Mouse (Mus musculus): ENCODE measurements at regions not wholly inside any gene's neighbourhood (a gene's known extent, or its start where the extent isn't known, plus 50 kb on each side); places are given as distances from the start of the nearest gene placed in this dataset.

DNA sequence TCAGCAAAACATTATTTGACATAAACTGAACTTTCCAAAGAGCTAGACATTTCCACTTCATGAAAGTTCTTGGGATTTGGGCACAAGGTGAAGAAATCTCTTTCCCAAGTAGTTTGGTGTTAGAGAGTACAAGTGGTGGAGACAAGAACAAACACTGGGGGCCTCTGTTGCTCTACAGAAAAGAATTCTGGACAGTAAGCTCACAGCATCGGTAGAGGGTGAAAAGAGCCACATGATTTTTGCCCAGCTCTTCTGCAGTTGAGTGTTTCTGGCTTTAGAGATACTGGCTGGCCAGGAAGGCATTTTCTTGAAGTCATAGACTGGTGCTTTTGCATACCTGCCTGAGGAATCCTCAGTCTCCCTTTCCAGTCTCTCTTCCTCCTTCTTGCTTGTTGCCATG lies 127.8 kb downstream of the Stk31 start:
- ATAC-seq (ENCODE audit: insufficient number of reproducible peaks, low FRiP score, low TSS enrichment), result no peak

DNA sequence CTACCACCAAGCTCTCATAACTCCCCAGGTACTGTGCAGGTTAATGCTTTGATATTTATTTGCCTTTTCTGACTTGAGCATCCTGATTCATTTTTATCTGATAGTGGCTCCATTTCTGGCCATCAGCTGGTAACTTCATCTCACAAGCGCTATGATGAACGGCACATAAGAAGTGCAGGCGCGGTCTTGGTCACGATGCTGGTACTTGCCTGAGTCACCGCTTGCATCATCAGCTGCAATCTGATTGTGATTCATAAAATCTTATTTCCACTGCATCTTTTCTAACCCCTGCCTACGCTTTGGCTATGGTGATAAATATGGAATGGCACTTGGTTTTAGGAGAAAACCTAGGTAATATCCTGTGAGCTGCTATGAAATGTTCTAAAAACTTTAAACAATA lies 128.3 kb downstream of the Stk31 start:
- no peak for ATAC-seq (ENCODE audit: insufficient number of reproducible peaks, low FRiP score, low TSS enrichment)

DNA sequence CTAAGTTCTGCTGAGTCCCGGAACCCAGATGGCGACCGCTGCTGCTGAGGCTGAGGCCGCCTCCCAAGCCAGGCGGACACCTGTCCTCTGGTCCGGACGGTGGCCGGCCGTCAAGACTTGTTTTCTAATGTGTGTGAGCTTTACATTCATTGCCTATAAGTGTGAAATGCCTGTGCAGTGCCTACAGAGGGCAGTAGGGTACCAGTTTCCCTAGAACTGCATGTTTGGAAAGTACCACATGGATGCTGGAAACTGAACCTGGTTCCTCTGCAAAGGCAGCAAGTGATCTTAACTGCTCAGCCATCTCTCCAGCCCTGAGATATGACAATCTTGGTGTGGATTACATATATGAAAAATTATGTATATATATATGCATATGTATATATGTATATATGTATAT lies 138.6 kb downstream of the Stk31 start:
- no peak for ATAC-seq (ENCODE audit: insufficient number of reproducible peaks, low FRiP score, low TSS enrichment)

DNA sequence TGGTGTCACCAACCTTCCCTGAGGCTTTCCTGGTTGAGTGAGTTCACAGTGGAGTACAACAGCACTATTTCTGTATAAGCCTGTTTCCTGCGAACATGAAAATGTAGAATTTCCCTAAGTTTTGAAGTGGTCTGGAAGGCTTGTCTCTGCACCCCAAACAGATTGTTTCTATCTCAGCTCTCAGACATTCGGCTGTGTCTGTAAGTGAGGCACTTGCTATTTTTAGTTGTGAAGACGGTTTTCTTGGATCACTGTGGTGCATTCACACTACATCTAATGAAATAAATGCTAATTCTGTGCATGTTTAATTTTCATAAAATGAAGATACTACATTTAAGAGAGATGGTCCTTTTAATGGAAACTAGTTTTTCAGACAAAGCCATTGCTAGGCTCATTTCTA lies 139.1 kb downstream of the Stk31 start:
- no peak for ATAC-seq (ENCODE audit: insufficient number of reproducible peaks, low FRiP score, low TSS enrichment)

DNA sequence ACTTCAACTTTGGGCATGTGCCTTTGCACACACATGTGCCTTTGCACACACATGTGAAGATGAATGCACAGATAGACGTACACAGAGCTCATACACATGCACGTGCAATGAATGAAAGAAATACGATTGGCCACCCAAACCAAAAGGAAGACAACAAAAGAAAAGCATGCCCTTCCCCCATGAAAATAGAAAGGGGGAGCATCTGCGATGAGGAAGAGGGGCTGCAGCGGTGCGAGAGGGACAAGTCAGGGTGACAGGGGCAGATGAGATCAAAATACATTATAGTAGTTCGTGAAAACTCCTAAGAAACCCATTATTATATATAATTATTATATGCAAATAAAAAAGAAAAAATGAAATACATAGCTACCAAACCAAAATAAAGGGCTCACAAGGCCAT lies 149.5 kb downstream of the Stk31 start:
- no peak for ATAC-seq (ENCODE audit: insufficient number of reproducible peaks, low FRiP score, low TSS enrichment)

DNA sequence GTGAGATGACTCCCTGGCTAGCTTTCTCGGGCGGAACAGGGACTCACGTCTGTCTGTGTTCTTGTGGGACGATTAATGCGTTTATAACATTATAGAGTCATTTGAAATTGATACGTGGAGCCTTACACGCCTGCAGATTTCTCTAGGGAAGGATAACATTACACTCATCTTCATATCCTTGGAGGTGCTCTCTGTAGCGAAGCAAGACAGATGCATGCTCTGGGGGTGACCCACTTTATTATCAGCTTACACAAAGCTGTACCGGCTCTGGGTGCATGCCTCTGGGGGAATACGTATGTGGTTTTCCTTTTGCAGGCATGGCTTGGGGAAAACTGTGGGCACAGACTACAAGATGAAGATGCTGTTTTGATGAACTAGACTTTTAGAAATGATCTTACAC lies 159.7 kb downstream of the Stk31 start:
- ATAC-seq (ENCODE audit: insufficient number of reproducible peaks, low FRiP score, low TSS enrichment), result no peak

DNA sequence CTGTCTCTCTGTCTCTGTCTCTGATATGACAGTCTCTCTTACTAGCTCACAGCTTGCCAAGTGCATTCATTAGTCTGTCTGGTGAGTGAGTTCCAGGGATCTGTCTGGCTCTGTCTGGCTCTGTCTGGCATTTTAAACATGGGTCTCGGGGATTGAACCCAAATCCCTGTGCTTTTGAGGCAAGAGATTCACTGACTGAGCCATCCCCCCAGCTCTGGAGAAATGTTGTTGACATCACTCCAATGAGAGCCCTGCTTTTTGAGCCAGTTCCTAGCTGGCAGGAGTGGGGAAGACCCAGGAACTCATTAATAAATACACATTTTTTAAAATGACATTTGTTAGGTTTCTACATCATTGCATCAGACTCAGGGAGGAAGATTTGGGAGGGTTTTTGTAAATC lies 163.1 kb downstream of the Stk31 start:
- ATAC-seq (ENCODE audit: insufficient number of reproducible peaks, low FRiP score, low TSS enrichment), result no peak

DNA sequence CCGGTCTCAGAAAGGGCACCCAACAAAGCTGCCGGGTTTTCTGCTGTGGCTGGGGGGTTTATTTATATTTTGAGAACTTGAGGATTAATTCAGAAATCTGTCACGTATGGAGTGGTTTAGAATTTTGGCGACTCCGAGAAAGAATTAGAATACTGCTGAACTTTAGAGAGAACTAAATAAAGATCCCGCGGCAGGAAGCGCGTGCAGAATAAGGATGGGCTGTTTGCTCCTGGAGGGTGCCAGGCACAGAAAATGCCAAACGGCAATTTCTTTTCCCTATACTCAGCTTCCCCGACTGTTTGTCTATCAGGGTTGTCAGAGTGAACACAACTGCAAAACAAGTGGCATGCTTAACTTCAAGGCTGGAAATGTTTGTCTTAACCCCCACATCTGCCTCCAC lies 163.7 kb downstream of the Stk31 start:
- ATAC-seq (ENCODE audit: insufficient number of reproducible peaks, low FRiP score, low TSS enrichment), result no peak

DNA sequence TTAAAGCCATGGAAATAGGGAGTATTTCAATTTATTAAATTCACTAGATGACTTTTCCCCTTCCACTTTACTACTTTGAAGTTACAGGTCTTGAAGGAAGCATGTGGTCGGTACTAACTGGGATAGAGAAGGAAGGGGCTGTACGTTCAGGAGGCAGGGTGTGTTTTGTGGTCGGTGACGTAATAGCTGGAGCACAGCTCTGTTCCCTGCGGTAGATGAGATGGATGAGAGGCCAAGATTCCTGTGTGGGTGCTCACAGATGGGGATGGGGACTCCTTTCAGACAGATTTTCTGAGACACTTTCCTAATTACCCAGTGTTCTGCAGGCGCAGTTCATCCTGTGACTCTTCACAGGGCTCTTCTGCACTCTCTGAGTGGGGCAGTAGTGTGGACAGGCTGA lies 182.9 kb downstream of the Stk31 start:
- no peak for ATAC-seq (ENCODE audit: insufficient number of reproducible peaks, low FRiP score, low TSS enrichment)

DNA sequence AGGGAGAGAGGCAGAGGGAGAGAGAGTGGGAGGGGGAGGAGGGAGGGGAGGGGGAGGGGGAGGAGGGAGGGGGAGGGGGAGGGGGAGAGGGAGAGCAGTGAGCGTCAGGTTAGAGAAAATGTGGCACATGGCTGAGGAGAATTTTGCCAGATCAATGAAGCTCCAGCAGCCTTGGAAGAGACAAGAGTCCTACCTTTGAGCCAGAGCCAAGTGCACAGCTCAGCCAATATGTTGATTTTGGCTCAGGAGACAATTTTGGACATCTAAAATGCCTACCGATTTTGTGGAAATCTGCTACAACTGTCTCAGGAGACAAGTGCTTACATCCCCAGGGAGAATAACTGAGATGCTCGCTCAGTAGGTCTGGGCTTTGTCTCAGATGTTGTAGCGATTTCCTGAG lies 184.3 kb downstream of the Stk31 start:
- ATAC-seq (ENCODE audit: insufficient number of reproducible peaks, low FRiP score, low TSS enrichment), result peak; percentile 64; the same call in 1 of the 2 replicates

DNA sequence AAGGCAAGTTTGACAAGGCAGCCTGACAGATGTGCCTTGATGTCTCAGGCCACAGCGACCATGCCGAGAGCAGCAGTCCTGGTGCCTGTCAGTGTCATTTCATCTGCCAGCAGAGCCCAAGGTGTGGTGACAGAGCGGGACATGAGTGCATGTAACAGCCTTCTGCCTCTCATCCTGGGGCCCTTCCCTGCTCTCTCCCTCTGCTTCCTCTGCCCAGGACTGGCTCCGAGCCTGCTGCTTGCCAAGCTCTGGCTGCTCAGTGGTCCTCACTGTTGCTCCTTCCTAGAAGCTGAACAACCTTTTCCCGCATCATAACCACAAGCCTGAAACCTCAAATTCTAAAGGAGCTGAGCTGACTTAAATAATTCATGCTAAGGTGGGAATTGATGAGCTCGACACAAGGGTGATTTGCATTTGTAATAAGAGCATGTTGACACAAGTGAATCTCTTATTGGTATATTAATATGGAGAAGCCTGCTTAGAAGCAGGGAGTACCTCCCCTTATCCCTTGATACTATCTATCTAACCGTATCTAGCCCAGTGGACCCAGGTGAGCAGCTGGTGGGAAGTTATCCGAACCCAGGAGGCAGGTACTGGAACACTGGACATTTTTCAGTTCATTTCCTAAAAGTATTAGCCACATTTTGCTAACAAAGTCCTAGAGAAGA lies 186.8 kb downstream of the Stk31 start:
- no peak for ATAC-seq (ENCODE audit: insufficient number of reproducible peaks, low FRiP score, low TSS enrichment)

DNA sequence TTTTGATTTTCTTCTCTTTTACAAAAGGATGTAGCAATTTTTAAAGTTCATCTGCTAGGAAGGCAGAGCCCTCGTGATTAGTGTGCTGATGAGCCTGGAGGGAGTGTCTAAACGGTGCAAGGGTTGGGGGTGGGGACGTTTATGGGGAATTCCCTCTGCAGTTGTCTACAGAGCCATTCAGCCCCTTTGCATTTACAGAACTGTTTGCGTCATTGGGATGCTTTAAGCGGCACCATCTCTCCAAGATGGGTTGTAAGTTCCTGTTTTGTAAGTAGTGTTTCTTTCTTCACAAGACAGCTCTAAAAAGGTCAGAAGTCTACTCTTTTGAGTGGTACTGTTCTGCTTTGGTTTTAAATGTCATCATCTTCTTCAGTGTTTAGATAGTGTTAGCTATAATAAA lies 191.1 kb downstream of the Stk31 start:
- no peak for ATAC-seq (ENCODE audit: insufficient number of reproducible peaks, low FRiP score, low TSS enrichment)

DNA sequence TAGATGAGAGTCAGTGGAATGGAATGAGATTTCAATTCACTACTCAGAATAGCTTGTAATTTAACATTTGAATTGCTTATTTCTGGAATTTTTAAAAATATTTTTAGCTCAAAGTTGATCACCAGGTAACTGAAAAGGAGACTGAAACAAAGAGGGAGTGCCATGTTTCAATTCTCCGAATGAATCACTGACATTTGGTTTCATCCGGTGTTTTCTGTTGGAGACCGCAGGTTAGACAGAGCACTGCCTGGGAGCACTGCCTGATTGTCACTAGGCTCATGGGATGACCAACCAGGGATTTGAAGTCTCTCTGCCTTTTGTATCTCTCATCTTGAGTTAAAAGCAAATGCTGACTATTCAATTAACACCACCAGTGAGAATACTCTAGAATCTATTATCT lies 193.3 kb downstream of the Stk31 start:
- ATAC-seq (ENCODE audit: insufficient number of reproducible peaks, low FRiP score, low TSS enrichment), result no peak

DNA sequence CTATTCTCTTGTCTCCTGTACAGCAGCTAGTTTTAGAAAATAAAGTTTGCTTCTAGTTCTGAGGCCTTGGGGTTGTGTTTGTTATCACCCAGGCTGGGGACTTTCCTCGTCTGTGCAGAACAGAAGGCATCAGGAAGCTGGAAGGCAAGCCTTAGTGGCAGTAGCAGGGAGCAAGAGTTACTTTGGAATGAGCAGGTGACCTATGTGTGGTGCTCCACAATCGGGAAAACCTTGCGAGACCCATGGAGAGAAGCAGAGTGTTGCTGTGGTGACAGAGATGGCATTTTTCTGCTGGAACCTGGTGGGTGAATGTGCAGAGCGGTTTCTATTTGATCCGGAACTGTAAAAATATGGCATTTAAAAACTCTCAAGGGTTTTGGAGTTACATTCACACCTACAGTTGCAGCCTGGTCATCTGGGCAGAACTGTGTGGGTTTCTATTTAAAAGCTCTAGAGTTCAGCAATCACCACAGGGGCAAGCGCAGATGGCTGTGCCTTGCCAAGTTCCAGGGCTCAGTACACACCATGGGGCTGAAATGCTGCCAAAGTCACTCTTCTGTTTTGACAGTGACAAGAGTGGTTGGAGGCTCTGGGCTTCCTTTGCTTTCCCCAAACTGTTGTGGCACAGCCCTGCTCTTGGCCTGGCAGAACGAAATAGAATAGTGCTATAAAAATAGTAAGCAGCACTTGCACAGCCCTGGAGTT lies 195.7 kb downstream of the Stk31 start:
- ATAC-seq (ENCODE audit: insufficient number of reproducible peaks, low FRiP score, low TSS enrichment), result peak; percentile 86

DNA sequence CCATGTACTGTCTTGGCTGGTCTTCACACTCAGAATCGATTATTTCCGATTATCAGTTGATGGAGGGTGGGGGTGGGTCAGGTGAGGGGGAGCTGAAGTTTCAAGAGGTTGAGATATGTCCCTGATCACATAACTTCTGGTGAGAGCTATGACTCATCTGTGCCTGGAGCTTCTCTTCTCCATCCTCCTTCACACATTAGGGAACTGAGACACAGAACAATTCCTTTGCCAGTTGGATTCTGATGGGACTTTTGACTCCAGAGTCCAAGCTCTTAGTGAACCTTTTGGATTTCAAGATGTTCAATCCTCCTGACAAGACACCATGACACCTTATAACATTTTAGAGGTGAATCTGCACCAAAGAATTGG lies 196.2 kb downstream of the Stk31 start:
- peak; percentile 37; the same call in 1 of the 2 replicates for ATAC-seq (ENCODE audit: insufficient number of reproducible peaks, low FRiP score, low TSS enrichment)

DNA sequence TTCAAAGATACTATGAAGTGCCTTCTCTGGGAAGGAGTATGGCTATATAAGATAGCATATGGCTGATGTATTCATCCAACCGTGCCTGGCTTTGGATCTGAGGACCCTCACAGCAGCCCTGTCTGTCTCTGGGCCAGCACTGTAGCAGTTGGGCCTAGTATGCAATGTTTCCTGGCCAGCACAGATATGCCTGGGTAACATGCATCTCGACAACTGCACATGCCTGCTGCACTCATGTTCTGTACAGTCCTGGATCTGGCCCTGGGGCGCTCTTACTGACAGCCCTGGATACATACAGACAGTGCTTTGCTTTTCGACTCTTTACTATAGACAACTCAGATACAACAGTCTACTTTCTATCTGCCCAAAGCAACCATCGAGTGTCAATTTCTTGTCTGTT lies 197.3 kb downstream of the Stk31 start:
- no peak for ATAC-seq (ENCODE audit: insufficient number of reproducible peaks, low FRiP score, low TSS enrichment)

DNA sequence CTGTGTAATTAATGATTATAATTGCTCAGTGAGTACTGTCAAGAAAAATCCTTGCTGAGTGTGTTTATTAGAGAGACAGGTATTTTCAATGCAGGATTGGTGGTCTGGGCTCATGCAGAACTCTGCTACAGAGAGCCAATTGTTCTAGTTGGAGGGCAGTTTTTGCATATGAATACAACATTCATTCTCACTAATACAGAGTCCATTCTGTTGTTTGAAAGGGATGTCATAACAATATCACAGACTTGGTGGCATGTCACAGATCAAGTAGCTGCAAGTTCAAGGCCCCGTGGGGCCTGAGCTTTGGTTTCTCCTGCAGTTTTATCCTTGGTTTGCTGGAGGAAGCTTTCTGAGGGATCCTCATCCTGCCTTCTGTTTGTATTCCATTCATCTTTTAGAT lies 207.8 kb downstream of the Stk31 start:
- ATAC-seq (ENCODE audit: insufficient number of reproducible peaks, low FRiP score, low TSS enrichment), result no peak

DNA sequence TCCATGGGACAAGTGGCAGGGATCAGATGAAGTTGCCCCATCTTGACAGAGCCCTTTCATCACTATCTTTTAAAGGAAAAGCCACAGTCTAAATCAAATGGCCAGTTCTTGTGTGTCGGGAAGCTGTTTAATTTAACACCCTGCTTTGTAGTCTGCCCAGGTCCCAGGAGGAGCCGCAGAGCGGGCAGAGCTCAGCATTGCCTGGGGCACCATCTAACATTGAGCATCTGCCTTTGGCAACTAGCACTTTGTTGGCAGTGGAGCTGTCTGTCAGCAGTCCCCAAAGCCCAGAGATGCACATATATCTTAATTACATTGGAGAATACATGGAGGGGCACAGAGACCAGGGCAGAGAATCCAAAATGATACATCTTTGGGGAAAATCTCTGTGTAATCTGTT lies 208.4 kb downstream of the Stk31 start:
- ATAC-seq (ENCODE audit: insufficient number of reproducible peaks, low FRiP score, low TSS enrichment), result no peak

DNA sequence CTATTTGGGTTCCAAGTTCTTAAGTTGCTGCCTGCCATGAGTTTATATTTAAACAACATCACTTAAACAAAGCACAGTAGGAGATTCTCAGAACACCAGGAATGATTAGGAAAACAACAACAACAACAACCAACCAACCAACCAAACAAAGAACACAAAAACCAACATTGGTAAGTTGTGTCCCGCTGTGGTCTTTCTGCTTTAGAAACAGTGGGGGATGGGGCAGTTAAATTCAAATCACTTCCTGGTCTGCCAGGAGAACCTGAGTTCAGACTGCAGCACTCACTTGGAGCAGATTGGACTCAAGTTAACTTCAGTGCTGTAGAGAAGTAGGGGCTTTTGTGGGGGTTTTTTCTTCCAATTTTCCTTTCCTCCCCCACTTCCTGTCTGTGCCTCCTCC lies 210.6 kb downstream of the Stk31 start:
- ATAC-seq (ENCODE audit: insufficient number of reproducible peaks, low FRiP score, low TSS enrichment), result no peak

DNA sequence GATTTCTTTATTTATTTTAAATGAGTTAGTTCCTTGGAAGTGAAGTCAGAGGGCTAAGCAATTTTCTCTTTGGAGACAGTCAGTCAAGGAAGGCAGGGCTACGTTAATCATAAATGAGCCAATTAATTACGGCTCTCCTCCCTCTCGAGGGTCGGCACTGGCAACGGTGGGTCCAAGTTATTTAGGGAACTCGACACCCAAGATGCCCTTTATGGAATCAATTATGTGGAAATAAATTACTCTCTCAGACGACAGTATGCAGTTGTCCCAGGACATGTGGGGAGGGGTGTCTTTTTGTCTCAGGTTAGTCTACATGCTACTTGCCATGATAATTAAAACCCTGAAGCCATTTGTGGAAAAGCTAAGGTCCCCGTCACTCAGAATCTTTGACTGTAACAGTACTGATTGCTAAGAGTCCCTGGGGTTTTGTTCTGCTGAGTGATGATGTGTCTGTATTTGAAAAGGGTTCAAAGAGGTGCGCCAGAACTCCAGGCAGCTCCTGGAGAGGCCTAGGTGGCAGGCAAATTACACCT lies 211.3 kb downstream of the Stk31 start:
- ATAC-seq (ENCODE audit: insufficient number of reproducible peaks, low FRiP score, low TSS enrichment), result no peak

DNA sequence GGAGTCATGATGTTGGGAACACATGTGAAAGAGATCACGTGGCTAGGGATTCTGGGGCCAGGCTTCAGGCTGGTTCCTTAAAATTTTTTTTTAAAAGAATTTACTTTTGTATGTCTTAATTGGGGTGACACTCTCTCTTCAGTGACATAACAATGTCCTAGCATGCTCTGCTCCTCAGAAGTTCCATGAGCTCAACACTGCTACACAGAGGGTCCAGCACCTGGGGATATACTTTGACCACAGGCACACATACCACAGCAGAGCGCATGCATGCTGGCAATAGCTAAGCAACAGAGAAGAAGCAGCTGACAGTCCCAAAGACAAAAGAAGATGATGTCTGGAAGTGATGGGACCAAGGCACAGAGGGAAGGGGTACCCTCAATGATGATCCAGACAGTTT lies 198.4 kb upstream of the Npy start:
- no peak for ATAC-seq (ENCODE audit: insufficient number of reproducible peaks, low FRiP score, low TSS enrichment)

DNA sequence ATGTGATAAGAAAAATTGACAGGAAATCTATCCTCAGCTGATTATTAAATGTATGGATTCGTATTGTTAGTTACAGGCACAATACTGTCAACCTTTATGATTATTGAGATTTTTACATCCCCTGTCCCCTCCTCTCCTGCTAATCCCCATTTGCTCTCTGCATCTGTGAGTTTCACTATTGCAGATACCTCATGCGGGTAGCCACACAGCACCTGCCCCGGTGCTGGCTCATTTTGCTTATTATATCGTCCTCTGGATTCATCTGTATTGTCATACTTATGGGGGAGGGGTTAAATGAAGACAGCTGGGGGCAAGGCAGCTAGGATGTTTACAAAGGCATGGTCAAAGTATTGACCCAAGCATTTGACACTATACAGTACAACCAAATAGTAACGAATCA lies 197.9 kb upstream of the Npy start:
- no peak for ATAC-seq (ENCODE audit: insufficient number of reproducible peaks, low FRiP score, low TSS enrichment)

All from cerebellum, adult (tissue).